Mouse (Mus musculus) cortical plate, adult 2 months (tissue): ENCODE results near the gene Itm2a. TPM values are rescaled to one million over a fixed set of nuclear protein-coding genes. Genes with fewer than 3 reads are reported as not detected.

ENCODE experiments used
- H3K27ac ChIP-seq: fragments of 200-500 bp; 2 replicates; pipeline ENCODE4 v1.5.1; 2012; ENCODE audit warnings: low read length, control low read depth, inconsistent platforms; ENCODE audit not compliant: insufficient read depth
- H3K4me1 ChIP-seq: fragments of 200-500 bp; 2 replicates; pipeline ENCODE4 v1.6.1; 2011; ENCODE audit warnings: low read length; ENCODE audit not compliant: control insufficient read depth, insufficient read depth
- H3K4me3 ChIP-seq: fragments of 200-500 bp; 2 replicates; pipeline ENCODE4 v1.5.1; 2011; ENCODE audit warnings: mild to moderate bottlenecking, low read length, control low read depth; ENCODE audit not compliant: insufficient read depth
- CTCF ChIP-seq: fragments of 200-500 bp; IDR thresholded peaks from 2 replicates; pipeline ENCODE4 v1.5.1; 2011; ENCODE audit warnings: mild to moderate bottlenecking, control low read depth, low read length; ENCODE audit not compliant: insufficient read depth; ENCODE audit errors: extremely low read depth
- POLR2A ChIP-seq: fragments of 200-500 bp; IDR thresholded peaks from 2 replicates; pipeline ENCODE4 v1.6.1; 2011; ENCODE audit warnings: mild to moderate bottlenecking, low read length, control low read depth; ENCODE audit not compliant: insufficient read depth; ENCODE audit errors: extremely low read depth
- polyA plus RNA-seq: library from polyadenylated mRNA; depleted of rRNA; stranded (reverse); fragments of >200 nt; gene quantifications from 2 replicates; pipeline ENCODE4 v1.2.3, GENCODE M21; 2012; rRNA removed

Itm2a gene
- polyA plus RNA-seq: 106 and 112 TPM in 2 replicates

GRCm38 (mm10) chrX:107402915-107403912 is at the start of gene Itm2a:
Itm2a (minus strand) TSS chrX:107403376.
- peak within 1 kb of the TSS; percentile 76 for H3K4me3 ChIP-seq
- no peaks in the 10 kb centered on the region for H3K4me1 ChIP-seq
- TF ChIP-seq CTCF (no peak), POLR2A (peak; percentile 53; the same call in 1 of the 2 replicates)
- peak within 1 kb of the TSS; percentile 57; the same call in 1 of the 2 replicates for H3K27ac ChIP-seq

- Histone ChIP-seq H3K27ac (no peak overlapping the region), H3K4me1 (no peaks in the 10 kb centered on the region), H3K4me3 (no peak overlapping the region)
- TF ChIP-seq POLR2A (no peak), CTCF (no peak)
Observed at GRCm38 (mm10) chrX:107435887-107436286, 32.7 kb upstream of the Itm2a start.

- H3K27ac ChIP-seq: no peak overlapping the region
Observed at GRCm38 (mm10) chrX:107421304-107421703, 18.1 kb upstream of the Itm2a start.

GRCm38 (mm10) chrX:107417345-107417744 is 14.2 kb upstream of the Itm2a start:
- H3K27ac ChIP-seq: no peak overlapping the region
- TF ChIP-seq POLR2A (no peak), CTCF (no peak)
- H3K4me3 ChIP-seq: no peak overlapping the region
- no peaks in the 10 kb centered on the region for H3K4me1 ChIP-seq

More at GRCm38 (mm10) chrX:107421304-107421703, 18.1 kb upstream of the Itm2a start:
- TF ChIP-seq CTCF (no peak), POLR2A (no peak)
- no peaks in the 10 kb centered on the region for H3K4me1 ChIP-seq
- no peak overlapping the region for H3K4me3 ChIP-seq

- TF ChIP-seq POLR2A: no peak
- TF ChIP-seq CTCF: no peak
- H3K4me3 ChIP-seq: no peak overlapping the region
- no peak overlapping the region for H3K27ac ChIP-seq
- no peaks in the 10 kb centered on the region for H3K4me1 ChIP-seq
Observed at GRCm38 (mm10) chrX:107415999-107416398, 12.8 kb upstream of the Itm2a start.

- Histone ChIP-seq H3K4me1 (no peaks in the 10 kb centered on the region), H3K27ac (peak overlapping the region; percentile 35; the same call in 1 of the 2 replicates), H3K4me3 (peak overlapping the region; percentile 76)
- TF ChIP-seq CTCF: no peak
- no peak for TF ChIP-seq POLR2A
Observed at GRCm38 (mm10) chrX:107402481-107402880, 695 bp downstream of the Itm2a start.

GRCm38 (mm10) chrX:107399087-107399486 is 4.1 kb downstream of the Itm2a start:
- Histone ChIP-seq H3K4me1 (no peaks in the 10 kb centered on the region), H3K27ac (no peak overlapping the region), H3K4me3 (no peak overlapping the region)
- TF ChIP-seq POLR2A: no peak

GRCm38 (mm10) chrX:107393256-107393655 is 9.9 kb downstream of the Itm2a start:
- Histone ChIP-seq H3K4me1 (no peaks in the 10 kb centered on the region), H3K27ac (no peak overlapping the region), H3K4me3 (no peak overlapping the region)
- no peak for TF ChIP-seq POLR2A
- TF ChIP-seq CTCF: no peak

GRCm38 (mm10) chrX:107375329-107375728 is 27.8 kb downstream of the Itm2a start:
- Histone ChIP-seq H3K27ac (no peak overlapping the region), H3K4me1 (no peaks in the 10 kb centered on the region), H3K4me3 (no peak overlapping the region)
- no peak for TF ChIP-seq POLR2A
- TF ChIP-seq CTCF: no peak

Other genes starting within 250 kb of the Itm2a start
- gene Gpr174, start 147.5 kb downstream of the Itm2a start, polyA plus RNA-seq: 0.02 TPM in 1 of 2 replicates, not detected in the other